Mouse (Mus musculus) adrenal gland, postnatal 14 days (tissue): ENCODE results near the gene Hpse2. TPM values are rescaled to one million over a fixed set of nuclear protein-coding genes. Genes with fewer than 3 reads are reported as not detected.
"Not testable (repeated sequence)": the region's sequence is repeated elsewhere in the genome, so short reads cannot be mapped to it uniquely, and the experiment has no call there.

ENCODE experiments used
- DNase-seq: peaks from one replicate; pipeline ENCODE4 v3.0.0; 2021; ENCODE audit warnings: mixed read lengths
- long read RNA-seq, 2 experiments: library from polyadenylated mRNA; stranded (forward); transcript quantifications; one replicate each; pipeline ENCODE4 v2.0.0; 2021
- total RNA-seq: library from RNA; stranded (reverse); gene quantifications from 2 replicates; pipeline ENCODE4 v1.2.3, GENCODE M21; 2021

Hpse2 gene
- not detected in 2 replicates for total RNA-seq
- long read RNA-seq, experiment 1 = 0 reads
- long read RNA-seq, experiment 2 = 0 reads

DNA sequence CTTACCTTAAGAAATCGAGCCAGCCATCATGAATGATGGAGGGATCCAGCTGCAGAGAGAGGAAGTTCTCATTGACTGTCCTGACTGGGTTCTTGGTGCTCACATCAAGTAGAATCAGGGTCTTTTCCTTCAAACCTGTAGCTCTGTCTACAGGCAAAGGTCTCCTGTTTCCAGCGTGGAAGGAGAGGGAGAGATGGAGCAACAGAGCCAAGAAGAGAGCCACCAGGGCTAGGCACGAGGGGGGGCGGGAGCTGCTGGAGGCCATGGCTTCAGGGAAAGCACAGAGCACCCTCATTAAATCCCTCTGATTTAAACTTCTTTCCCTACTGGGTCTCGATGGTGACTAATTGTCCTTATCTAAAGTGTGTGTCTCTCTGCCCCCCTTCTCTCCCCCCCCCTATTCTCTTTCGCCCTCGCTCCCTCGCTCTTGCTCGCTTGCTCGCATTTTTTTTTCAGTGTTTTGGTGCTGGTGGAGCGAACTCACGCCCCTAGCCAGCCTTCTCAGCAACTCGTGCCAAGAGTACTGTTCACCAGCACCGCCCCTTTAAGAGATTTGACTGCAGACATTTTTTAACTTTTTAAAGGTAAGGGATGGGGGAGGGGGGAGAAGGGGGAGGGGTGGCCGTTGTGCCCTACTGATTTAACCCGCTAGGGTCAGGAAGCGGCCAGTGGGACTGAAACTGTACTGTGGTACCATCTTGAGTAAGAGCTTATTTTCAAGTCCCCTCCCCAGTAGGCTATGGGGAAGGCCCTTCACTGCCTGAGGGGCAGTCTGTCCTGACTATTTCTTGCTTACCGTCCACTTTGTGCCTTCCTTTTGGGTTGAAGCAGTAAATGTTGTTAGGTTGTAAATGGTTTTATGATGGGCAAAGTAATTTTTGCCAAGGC is at the start of gene Hpse2:
Gene Hpse2, minus strand, starts transcription at position 339 of the 888 bp plus-strand sequence.
- DNase-seq = no peak

DNA sequence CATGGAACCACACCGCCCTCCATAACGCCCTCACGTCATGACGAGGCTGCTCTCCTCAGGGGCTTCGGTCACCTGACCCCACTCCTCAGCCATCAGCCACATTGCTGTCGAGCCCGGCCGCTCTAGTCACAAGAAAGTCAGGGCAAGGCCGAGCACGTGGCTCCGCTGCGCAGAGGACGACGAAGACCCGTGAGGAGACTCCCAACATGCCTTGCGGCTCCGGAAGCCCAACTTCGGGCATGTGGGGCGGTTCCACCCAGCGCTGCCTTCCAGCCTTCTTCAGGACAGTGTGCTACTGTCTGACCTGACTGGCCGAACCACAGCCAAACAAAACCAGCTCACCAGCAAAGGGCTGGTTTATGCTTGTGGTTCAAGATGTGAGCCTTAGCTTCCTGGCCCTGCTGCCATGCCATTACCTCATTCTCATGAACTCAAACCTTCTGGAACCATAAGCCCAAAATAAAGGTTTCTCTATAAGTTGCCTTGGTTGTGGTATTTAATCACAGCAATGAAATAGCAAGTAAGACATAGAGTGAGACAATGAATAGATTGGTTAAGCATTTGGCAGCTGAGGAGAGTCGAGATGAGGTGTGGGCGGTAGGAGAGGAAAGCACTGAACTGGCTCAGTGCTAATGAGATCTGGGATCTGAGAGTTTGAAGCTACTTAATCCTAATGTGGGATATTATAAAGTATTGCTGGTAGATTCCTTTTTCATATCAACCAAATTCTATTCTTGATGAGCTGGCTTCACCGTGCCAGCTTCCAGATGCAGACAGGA is 39.5 kb upstream of the Hpse2 start:
- no peak for DNase-seq

DNA sequence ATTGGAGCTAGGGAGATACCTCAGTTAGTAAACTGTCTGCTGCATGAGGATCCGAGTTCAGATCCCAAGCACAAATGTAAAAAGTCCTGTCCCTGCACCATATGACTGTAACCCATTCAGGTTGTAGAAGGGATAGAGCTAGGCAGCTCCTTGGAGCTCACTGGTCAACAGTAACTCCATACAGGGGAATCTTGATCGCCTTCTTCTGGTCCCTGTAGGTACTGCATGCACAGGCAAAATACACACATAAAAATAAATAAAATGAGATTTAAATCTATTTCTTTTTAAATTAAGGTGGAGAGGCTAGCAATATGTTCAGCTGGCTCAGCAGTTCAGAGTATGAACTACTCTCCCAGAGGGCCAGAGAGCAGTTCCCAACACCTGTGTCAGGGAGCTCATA is 35.9 kb upstream of the Hpse2 start:
- DNase-seq = no peak

DNA sequence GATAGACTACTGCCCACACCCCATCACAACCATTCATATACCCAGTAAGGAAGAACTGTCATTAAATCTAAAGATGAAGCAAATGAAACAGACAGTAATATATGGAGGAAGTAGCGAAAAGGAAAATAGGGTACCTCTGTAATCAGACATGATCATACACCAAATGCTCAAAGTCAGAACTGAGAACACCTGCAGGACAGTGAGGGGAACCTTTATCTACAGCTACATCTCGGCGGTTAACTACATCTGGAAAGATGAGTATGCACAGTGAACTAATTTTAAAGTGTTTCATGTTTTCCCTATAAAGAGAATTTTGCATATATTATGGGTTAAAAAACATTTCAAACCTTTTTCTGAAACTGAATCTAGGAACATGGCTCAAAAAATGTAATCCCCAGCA is 32.4 kb upstream of the Hpse2 start:
- DNase-seq = no peak

DNA sequence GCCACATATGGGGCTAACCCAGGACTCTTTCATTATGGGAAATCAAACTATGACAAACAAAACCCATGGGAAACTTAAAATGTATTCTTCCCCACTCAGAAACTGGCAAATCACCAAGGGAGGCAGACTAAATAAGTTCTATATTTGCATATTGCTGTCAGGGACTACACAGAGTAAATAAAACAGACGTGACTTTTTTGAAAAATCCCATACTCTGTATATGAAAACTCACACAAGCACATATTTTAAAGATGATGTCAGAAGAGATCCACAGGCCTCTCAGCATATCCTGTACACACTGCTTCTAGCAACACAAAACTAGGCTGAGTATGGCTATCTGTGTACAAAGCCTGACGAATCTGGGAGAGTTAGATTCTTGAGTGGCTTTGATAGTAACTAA is 27.4 kb upstream of the Hpse2 start:
- no peak for DNase-seq

DNA sequence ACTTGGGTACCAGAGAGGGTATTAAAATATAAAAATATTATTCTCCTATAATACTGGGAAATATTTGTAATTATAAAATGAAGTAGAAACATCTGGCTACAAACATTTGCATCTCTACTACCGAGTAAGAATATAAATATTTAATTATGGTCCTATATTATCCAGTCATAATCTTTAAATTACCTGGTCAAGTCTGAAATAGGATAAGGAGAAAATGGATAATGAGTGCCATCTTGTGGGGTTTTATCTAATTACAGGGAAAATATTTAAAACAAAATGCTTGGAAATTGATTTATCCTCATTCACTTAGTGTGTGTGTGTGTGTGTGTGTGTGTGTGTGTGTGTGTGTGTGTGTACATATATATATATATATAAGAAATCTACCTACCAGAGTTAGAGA is 19.0 kb upstream of the Hpse2 start:
- no peak for DNase-seq

DNA sequence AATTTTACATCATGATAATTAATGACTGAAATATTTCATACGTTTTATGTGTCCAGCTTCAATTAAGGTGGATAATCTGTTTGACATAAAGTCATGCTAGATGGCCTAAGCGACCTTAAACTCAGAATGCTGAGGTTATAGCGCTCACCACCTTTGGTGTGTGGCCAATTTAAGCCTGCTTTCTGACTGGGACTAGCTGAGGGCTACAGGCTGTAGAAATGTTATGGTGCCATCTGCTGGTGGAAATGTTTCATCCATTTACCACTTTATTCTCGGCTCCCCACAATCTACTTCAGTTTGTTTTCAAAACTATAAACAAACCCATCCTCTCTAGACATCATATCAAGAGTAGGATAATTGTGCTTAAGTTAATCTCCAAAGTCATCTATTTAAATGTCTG is 8.2 kb upstream of the Hpse2 start:
- DNase-seq = peak; percentile 45

DNA sequence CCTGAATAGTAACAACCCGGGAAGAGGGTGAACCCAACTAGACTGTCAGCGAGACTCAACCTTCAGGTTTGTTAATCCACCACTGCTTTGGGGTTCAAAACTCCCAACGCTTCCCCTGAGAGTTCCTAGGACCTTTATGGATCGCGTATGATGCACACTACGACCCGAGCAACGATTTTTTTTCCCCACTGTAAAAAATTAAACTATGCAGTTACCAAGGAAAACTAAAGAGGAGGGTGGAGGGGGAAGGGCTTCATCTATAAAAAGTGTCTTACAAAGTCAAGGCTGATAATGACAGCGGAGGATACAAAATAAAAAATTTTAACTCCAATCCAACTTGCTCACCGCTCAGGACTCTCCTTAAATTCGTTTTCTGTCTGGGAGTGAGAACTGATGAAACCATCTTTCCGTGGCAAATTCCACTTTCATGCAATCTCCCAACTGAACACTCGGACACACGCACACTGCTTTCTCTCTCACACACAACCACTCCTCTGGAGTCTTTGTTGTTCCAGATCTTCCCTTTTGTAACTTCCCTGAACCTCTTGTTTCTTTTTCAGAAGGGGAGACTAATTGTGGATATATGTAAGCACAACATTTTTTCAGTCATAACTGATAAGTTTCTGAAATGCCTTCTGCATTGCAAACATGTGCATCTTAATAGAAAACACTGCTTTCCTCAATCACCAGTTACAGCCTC is 934 bp downstream of the Hpse2 start:
- no peak for DNase-seq

DNA sequence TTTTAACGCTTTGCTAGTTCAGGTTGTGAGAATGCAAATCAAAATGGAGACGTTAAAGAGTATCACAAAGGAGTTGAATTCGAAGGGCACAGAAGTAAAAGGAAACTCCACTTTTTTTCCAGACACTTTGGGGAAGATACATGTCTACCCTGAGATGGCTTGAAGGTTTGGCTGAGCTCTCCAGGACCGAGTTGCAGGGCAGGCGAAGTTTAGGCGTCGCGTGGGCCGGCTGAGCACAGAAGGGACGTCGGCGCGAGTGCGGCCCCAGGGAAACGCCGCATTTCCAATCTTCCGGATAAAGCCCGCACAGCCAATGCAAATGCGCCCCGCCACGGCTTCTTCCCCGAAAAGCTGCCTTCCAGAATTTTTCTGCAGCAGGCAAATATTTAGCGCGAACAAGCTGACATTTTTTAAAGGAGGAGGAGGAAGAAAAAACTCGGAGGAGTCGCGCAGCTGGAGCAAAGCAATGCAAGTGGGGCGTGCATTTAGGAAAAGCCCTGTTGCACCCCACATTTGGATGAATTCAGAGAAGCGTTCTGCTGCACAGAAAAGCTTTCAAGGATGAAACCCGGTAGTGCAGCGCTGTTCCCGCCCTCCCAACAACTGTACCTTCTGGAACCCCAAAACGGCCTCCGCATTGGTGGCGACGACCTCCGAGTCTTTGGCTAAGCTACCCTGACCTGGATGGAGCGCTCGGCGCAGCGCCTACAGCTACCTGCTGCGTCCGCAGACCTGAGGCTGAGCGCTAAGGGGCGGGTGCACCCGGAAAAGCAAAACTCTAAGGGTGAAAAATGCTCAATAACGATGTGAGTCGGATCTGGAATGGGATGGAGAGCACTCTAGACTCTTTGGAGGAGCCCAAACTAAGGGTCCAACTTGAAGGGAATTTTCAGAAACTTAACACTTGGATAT is 1.9 kb downstream of the Hpse2 start:
- no peak for DNase-seq

DNA sequence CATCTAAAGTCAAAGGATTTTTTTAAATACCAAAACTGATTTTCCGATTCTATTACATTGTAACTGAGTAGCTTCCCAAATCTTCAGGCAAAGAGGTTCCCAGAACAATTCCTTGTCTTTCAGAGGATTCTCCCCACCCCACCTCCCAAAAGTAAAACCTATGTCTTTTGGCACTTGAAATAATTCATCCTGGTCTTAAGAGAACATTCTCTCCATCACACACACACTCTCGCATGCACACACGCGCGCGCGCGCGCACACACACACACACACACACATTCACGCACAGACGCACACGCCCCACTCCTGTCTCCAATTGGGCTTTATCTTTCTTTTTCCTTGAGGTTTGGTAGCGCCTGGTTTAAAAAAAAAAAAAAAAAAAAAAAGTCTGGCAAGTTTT is 2.7 kb downstream of the Hpse2 start:
- no peak for DNase-seq

DNA sequence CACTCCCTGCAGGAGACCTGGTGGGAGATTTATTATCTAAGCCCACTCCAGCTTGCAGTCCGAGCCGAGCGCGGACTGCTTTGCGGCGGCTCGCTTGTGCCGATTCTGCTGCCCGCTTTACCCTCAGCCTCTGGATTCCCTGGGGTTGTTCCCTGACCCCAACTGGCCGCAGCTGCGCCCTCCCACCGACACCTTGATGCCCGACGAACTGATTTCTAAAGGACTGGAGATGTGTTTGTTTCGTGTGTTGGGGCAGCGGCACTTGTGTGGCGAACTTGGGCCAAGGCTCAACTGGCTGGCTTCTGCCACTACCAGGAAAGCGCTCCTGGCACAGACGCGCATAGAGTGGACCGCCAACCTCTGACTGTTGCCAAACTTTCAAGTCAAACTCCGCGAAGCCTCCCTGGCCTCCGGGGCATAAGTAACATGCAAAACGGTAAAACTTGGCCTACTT is 3.1 kb downstream of the Hpse2 start:
- peak; percentile 32 for DNase-seq

DNA sequence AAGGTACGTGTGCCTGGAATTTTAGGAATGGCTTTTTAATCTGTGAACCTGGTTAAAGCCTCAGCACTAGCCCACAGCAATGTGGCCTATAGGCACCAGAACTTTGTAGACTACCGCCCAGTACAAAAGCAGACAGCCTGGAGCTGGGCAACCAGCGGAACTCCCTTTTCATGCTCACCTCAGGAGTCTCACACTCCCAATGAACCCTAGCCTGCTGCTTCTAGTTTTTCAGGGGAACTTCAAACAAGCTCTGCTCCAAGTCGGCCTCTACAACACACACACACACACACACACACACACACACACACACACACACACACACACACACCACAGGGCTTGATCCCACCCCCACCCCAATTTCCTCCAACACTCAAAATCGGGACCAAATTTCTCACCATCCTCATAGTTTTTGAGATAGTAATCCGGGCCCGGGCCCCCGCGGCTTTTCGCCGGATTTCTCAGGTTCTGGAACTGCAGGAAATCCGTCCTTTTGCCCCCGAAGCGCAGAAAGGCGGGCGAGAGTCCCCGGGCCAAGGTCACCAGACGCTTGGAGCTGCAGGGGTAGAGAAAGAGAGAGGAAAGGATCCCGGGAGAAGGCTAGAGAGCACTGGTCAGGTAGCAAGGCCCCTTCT is 3.7 kb downstream of the Hpse2 start:
- DNase-seq = no peak

DNA sequence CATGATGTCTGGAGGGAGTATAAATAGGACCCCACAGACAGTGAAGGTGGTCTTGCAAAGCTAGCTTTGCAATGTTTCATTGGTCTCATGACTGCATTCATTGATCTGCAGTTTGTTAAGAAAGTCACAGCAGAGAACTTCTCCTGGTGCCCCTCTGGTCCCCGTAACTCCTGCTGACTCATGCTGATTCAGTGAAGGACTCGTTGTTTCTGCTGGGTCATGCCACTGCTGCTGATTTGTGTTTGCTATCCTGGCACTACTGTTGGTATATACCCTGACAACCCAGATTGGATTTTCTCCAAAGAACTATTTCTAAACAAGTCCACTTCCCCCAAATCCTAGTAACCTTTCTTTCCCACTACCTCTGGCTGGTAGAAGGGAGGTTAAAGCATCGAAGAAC is 29.3 kb downstream of the Hpse2 start:
- DNase-seq = no peak

DNA sequence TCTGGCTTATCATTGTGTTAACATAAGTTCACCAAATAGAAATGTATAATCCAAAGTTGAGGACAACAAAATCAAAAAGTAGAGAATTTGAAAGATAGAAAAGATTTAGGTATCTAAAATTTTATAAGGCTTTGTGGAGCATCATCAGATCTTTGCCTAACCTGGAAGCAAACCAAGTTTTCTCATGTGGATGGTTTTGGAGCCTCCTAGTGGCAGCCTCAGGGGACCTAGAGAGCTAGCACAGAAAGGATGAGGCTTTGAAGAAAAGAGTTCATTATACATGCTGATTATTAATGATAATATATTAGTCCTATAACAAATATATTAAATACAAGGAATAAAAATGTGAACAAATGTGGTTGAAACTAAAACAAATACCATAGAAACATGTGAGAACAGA is 77.0 kb downstream of the Hpse2 start:
- DNase-seq = peak; percentile 30

DNA sequence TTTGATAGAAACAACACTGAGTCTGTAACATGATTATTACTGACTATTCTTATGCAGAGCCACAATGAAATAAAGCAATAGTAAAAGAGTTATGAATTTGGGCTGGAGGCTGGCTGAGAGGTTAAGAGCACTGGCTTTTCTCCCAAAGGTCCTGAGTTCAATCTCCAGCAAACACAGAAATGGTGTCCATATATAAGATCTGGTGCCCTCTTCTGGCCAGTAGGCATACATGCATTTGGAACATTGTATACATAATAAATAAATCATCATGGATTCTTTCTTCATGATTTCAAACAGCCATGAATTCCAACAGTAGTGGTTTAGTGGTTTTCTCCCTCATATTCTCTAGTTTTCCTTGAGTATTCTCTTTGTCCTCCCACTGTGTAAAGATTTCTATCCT is 81.4 kb downstream of the Hpse2 start:
- DNase-seq = no peak

DNA sequence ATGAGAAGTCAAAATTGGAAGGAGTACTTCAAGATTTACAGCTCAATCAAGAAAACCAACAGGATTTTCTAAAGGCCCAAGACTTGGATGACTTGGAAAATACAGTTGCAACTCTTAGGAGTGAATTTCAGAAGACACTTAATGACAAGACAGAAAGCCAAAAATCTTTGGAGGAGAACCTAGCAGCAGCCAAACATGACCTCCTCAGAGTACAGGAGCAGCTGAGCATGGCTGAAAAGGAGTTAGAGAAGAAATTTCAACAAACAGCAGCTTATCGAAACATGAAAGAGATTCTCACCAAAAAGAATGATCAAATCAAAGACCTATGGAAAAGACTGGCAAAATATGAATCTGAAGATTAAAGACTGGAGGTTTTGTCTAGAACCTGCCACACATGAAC is 106.8 kb downstream of the Hpse2 start:
- not testable (repeated sequence) for DNase-seq

DNA sequence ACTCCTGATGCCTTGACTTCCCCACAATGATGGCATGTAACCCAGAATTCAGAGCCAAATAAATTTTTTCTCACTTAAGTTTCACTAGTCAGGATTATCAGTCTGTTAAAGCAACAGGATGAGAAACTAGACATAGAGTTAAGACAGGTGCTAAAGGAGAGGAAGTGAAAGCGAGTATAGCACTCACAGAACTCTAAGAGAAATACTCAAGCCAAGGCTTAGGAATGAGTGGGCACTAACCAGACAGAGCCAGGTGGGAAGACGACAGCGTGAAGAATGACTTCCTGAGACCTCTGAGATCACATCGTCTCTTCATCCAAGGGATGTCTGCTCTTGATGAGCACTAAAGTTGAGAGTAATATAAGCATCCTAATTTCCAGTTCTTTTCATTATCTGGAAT is 144.2 kb downstream of the Hpse2 start:
- no peak for DNase-seq

DNA sequence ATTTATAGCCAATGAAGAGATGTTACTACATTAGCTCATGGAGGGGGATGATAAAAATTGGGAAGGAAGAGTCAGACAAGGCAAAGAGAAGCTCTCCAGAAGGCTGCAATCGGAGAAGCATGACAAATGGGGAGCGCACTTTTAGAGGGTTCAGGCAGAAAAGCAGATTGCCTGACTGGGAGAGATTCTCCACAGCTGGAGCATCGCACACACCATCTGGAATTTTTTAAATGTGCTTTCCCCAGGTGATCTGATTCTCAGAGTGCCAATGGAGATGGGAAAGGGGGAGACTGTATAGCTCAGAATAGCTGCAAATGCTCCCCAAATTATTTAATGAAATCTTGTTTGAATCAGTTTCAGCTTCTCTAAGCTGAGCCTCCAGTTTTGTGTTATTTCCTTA is 156.4 kb downstream of the Hpse2 start:
- no peak for DNase-seq

DNA sequence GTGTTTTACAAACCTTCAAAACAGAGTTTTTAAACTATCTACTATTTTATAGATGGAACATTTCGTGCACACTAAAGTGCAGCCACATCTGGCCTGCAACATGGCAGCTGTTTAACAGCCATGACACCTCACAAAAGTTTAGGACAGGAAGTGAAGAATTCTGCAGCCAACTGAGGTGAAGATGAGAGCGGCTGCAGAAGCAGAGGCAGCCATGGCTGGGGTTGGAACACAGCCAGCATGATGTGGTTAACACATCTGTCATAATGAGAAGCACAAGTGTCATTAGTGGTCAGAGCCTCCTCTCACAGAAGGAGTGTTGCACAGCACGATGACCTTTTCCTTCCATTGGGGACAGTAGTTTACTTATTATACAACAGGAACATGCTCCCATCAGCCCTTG is 194.6 kb downstream of the Hpse2 start:
- no peak for DNase-seq

DNA sequence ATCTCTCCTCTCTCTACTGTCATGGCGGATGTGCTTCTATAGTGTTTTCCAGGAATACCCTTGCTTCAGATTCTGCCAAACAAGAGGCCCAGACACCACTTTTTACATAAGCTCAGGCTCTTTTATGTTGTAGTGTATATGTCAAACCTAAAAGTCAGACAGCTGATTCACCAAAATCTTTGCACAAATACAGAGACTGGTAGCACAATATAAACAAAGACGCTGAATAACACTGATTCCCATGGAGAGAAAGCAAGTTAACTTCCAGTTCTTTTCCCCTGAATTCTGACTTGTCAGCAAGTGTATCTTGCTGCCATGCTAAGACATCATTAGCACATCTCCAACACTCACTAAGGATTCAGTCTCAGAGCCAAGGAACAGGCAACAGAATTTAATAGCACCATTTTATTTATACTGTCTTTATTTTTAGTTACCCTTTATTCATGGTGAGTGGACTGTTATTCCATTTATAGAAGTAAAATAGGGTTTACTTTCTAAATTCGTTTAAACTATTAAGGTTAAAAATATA is 212.7 kb downstream of the Hpse2 start:
- no peak for DNase-seq

DNA sequence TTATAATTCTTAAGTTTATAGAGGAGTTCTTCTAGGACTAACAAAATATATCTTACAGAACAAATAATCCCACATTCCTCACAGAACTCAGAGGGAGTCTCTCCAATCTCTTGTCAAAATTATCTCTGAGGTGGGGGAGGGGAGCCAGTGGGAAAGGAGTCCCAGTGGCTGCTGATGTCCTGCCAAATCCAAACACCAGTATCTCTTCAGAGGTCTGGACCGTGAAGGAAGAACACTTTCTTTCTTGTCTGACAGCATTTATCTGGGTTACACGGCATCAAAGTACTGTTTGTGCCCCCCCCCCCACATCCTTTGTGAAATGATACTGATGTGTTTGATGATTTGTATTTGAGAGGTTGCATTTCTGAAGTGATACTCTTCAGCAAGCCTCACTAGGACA is 213.3 kb downstream of the Hpse2 start:
- no peak for DNase-seq
